Mouse (Mus musculus): ENCODE data around the gene Hnrnpa1. TPM values are rescaled to one million over a fixed set of nuclear protein-coding genes. Genes with fewer than 3 reads are reported as not detected.
A peak's percentile ranks its signal among the peaks of the same experiment; 100 is the strongest.

Gene Hnrnpa1
- polyA plus RNA-seq, 1 experiment = 53.3 TPM

DNA sequence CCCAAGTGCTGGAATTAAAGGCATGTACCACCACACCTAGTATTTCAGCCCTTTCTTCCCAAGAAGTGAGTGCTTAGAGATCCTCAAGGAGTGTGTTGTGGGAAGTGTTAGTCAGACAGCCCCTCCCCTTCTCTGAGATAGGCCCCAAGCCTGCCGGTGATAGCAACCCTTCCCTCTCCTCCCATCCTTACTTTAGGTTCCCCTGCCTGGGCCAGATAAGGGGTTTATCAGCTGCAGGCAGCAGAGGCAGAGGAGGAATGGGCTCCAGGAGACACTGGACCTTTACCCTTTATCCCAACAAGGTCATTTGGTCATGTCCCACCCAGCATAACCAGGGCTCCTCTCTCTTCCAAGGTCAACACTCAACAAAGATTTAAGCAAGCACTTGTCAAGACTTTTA, 11.4 kb downstream of the Hnrnpa1 start:
- Histone ChIP-seq H3K4me3 (ENCODE audit: control insufficient read depth, low read depth, low read length) (no peak overlapping the region), H3K4me1 (ENCODE audit: control insufficient read depth, insufficient read depth, low read length) (peaks cover 2% of the 10 kb centered on the region), H3K27ac (ENCODE audit: control insufficient read depth, insufficient read depth, low read depth, low read length) (no peak overlapping the region), H3K27me3 (ENCODE audit: control insufficient read depth, insufficient read depth, low read length) (no peaks in the 10 kb centered on the region), H3K36me3 (ENCODE audit: control insufficient read depth, insufficient read depth, low read length) (no peaks in the 10 kb centered on the region)
- TF ChIP-seq POLR2A (IDR thresholded peaks at IDR 0.05; ENCODE audit: control insufficient read depth, low read depth, low read length) (no peak), CTCF (IDR thresholded peaks at IDR 0.05; ENCODE audit: control insufficient read depth, insufficient read depth, insufficient replicate concordance, low read depth, low read length) (no peak)

DNA sequence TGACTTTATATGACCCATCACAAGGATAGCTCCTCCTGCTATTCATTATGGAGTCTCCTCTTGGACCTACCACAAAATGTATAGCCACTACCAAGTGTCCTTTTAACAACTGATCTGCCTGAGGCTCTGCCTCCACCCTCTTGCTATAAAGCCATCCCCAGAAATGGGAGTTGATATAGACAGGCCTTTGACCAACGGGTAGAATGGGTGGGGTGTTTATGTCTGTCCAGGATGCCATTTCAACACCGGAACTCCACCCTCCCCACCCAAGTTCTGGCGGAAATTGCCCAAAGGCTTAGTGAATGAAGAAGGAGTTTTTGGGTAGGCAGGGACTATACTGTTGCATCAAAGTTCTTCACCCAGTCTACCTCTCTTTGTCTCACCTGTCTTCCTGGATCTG, 12.4 kb downstream of the Hnrnpa1 start:
- TF ChIP-seq CTCF (IDR thresholded peaks at IDR 0.05; ENCODE audit: control insufficient read depth, insufficient read depth, insufficient replicate concordance, low read depth, low read length) = no peak
- TF ChIP-seq POLR2A (IDR thresholded peaks at IDR 0.05; ENCODE audit: control insufficient read depth, low read depth, low read length) = no peak
- H3K27ac ChIP-seq (ENCODE audit: control insufficient read depth, insufficient read depth, low read depth, low read length) = no peak overlapping the region

DNA sequence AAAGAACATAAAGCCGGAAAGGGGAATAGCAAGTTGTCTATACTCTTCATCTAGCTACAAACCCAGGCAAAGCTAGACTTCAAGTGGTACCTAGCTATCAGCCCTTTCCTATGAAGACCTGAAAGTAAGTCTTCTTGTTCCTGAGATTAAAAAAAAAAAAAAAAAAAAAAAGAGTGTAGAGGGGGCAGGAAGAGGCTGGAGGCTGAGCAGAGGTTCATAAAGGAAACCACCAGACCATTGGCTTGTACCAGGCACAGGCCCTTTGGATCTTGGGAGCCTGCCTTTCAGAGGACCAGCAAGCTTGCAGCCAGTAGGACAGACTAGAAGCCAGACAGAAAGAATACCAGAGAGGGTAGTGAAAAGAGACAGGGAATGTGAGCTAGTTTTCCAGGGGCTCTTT, 13.1 kb downstream of the Hnrnpa1 start:
- no peaks in the 10 kb centered on the region for H3K36me3 ChIP-seq (ENCODE audit: control insufficient read depth, insufficient read depth, low read length)
- H3K27me3 ChIP-seq (ENCODE audit: control insufficient read depth, insufficient read depth, low read length) = no peaks in the 10 kb centered on the region
- H3K4me3 ChIP-seq (ENCODE audit: control insufficient read depth, low read depth, low read length) = no peak overlapping the region
- no peak overlapping the region for H3K27ac ChIP-seq (ENCODE audit: control insufficient read depth, insufficient read depth, low read depth, low read length)
- H3K4me1 ChIP-seq (ENCODE audit: control insufficient read depth, insufficient read depth, low read length) = peaks cover 4% of the 10 kb centered on the region
- TF ChIP-seq POLR2A (IDR thresholded peaks at IDR 0.05; ENCODE audit: control insufficient read depth, low read depth, low read length) = no peak
- no peak for TF ChIP-seq CTCF (IDR thresholded peaks at IDR 0.05; ENCODE audit: control insufficient read depth, insufficient read depth, insufficient replicate concordance, low read depth, low read length)

More for the DNA sequence above, 12.4 kb downstream of the Hnrnpa1 start:
- Histone ChIP-seq H3K36me3 (ENCODE audit: control insufficient read depth, insufficient read depth, low read length) (no peaks in the 10 kb centered on the region), H3K4me3 (ENCODE audit: control insufficient read depth, low read depth, low read length) (no peak overlapping the region), H3K27me3 (ENCODE audit: control insufficient read depth, insufficient read depth, low read length) (no peaks in the 10 kb centered on the region), H3K4me1 (ENCODE audit: control insufficient read depth, insufficient read depth, low read length) (peaks cover 2% of the 10 kb centered on the region)

DNA sequence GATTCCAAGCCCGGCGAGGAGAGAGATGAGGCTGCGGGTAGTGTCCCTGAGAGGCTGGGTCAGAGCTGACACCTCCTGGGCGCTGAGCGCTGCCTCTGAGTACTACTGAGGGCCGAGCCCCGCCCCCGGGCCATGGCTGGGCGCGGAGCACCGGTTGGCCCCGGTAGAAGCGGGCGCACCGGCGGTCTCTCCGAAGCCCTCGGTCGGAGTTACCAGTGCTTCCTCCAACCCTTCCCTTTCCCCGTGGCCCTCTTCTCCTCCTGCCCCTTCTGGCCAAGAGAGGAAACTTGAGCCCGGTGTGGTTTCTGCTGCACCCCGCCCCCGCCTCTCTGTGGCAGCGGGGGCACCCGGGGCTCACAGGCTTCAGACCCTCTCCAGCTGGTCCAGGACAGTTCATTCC, 14.9 kb downstream of the Hnrnpa1 start:
- TF ChIP-seq POLR2A (IDR thresholded peaks at IDR 0.05; ENCODE audit: control insufficient read depth, low read depth, low read length) (no peak), CTCF (IDR thresholded peaks at IDR 0.05; ENCODE audit: control insufficient read depth, insufficient read depth, insufficient replicate concordance, low read depth, low read length) (no peak)
- Histone ChIP-seq H3K4me3 (ENCODE audit: control insufficient read depth, low read depth, low read length) (peak overlapping the region; percentile 16), H3K27ac (ENCODE audit: control insufficient read depth, insufficient read depth, low read depth, low read length) (no peak overlapping the region), H3K4me1 (ENCODE audit: control insufficient read depth, insufficient read depth, low read length) (peaks cover 6% of the 10 kb centered on the region), H3K36me3 (ENCODE audit: control insufficient read depth, insufficient read depth, low read length) (no peaks in the 10 kb centered on the region), H3K27me3 (ENCODE audit: control insufficient read depth, insufficient read depth, low read length) (no peaks in the 10 kb centered on the region)

DNA sequence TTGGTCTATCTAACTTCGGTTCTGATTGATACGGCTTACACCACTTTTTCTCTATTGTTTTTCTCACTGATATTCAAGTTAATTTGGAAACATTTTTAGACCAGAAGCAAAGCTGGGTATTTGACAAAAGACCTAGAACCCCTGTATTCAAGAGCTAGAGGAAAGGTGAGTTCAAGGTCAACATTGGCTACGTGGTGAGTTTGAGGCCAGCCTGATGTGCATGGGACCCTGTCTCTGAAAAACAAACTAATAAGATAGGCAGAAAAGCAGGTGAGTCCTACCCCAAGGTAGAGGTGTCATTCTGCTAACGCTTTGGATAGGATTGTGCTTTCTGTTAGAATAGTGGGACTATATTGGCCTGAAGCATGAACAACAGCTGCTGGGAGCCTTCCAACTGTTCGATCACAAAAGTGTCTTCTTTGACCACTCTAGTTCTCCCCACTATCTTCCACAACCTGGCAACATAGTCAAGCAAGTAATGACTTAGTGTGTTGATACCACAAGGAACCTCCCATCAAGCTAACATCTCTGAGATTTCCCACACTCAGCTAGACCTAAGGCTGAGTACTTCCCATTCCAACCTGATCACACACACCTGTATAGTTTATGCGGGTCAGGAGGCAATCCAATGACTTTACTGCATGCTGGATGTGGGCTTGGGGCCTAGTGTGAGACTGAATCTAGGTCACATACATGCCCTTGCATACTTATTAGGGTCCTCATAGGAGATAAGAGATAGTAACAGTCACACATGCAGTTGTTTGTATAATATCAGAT, 16.2 kb downstream of the Hnrnpa1 start:
- Histone ChIP-seq H3K4me1 (ENCODE audit: control insufficient read depth, insufficient read depth, low read length) (peaks cover 6% of the 10 kb centered on the region), H3K27me3 (ENCODE audit: control insufficient read depth, insufficient read depth, low read length) (no peaks in the 10 kb centered on the region), H3K4me3 (ENCODE audit: control insufficient read depth, low read depth, low read length) (no peak overlapping the region), H3K27ac (ENCODE audit: control insufficient read depth, insufficient read depth, low read depth, low read length) (no peak overlapping the region), H3K36me3 (ENCODE audit: control insufficient read depth, insufficient read depth, low read length) (no peaks in the 10 kb centered on the region)
- no peak for TF ChIP-seq CTCF (IDR thresholded peaks at IDR 0.05; ENCODE audit: control insufficient read depth, insufficient read depth, insufficient replicate concordance, low read depth, low read length)
- no peak for TF ChIP-seq POLR2A (IDR thresholded peaks at IDR 0.05; ENCODE audit: control insufficient read depth, low read depth, low read length)

DNA sequence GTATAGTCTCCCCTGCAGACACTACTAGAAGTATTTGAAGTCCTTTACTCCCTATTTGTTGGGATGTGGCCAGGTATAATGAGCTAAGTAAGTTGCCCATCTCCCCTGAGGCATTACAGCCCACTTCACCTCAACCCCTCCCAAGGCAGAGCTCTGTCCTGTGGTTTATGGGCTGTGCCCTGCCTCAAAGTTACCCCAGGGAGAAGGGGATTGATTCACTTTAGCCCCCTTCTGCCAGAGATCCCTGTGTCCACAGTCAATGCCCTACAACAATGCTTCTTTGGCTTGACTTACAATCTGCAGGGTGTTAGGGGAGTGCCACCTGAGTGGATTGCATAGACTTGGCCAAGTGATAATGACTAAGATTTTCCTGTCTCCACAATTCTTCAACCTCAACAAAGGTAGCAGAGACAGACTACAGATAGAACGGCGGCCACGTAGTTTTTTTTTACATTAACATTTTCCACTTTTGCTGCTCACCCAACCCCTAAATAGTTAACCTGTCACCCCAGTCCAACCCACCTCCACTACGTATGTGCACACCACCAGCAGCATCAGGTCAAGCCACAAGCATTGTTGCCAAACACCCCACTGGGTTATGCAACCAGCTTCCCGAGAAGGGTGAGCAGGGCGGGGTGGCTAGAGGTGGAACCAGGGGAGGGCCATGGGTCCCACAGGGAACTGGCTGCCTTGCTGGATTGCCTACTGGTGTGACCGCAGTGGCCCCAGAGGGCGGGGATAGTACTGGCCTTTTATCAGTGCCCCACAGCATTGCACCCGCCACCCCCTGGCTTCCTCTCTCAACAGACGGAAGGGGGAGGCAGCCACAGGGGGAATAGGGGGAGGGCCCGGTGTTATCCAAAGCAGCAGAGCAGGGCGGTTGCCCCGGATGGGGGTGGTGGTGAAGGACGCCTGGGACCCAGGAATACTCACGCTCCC, 17.8 kb downstream of the Hnrnpa1 start, which contains the start of gene Nfe2:
TSS of gene Nfe2 (minus strand) at position 614 of the 939 bp plus-strand sequence.
- no peak for TF ChIP-seq POLR2A (IDR thresholded peaks at IDR 0.05; ENCODE audit: control insufficient read depth, low read depth, low read length)
- TF ChIP-seq CTCF (IDR thresholded peaks at IDR 0.05; ENCODE audit: control insufficient read depth, insufficient read depth, insufficient replicate concordance, low read depth, low read length) = no peak
- H3K4me1 ChIP-seq (ENCODE audit: control insufficient read depth, insufficient read depth, low read length) = peaks cover 6% of the 10 kb centered on the region
- H3K27ac ChIP-seq (ENCODE audit: control insufficient read depth, insufficient read depth, low read depth, low read length) = no peak within 1 kb of the TSS
- H3K4me3 ChIP-seq (ENCODE audit: control insufficient read depth, low read depth, low read length) = no peak within 1 kb of the TSS
- no peaks in the 10 kb centered on the region for H3K36me3 ChIP-seq (ENCODE audit: control insufficient read depth, insufficient read depth, low read length)
- no peaks in the 10 kb centered on the region for H3K27me3 ChIP-seq (ENCODE audit: control insufficient read depth, insufficient read depth, low read length)

DNA sequence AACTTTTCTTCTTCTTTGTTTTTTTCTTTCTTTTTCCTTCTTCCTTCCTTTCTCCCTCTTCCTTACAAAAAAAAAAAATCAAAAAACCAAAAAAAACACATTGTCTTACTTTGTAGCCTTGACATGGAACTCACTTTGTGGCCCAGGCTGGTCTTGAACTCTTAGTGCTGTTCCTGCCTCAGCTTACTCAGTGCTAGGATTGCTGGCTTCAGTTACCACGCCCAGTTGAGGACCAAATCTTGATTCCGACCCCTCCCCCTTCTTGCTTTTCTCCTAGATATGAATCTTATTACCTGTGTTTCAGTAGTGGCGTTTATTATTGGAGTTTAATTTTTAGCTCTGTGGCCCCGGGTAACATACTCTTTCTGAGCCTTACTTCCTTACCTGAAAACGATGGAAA, 18.9 kb downstream of the Hnrnpa1 start:
- no peak overlapping the region for H3K27ac ChIP-seq (ENCODE audit: control insufficient read depth, insufficient read depth, low read depth, low read length)
- H3K27me3 ChIP-seq (ENCODE audit: control insufficient read depth, insufficient read depth, low read length) = no peaks in the 10 kb centered on the region
- TF ChIP-seq POLR2A (IDR thresholded peaks at IDR 0.05; ENCODE audit: control insufficient read depth, low read depth, low read length) = no peak
- H3K4me1 ChIP-seq (ENCODE audit: control insufficient read depth, insufficient read depth, low read length) = peaks cover 6% of the 10 kb centered on the region
- H3K4me3 ChIP-seq (ENCODE audit: control insufficient read depth, low read depth, low read length) = no peak overlapping the region
- H3K36me3 ChIP-seq (ENCODE audit: control insufficient read depth, insufficient read depth, low read length) = no peaks in the 10 kb centered on the region

Data from testis, adult 2 months (tissue).